Mouse (Mus musculus) erythroblast, embryonic 14.5 days (primary cell): ENCODE results near the gene Unc93b1.

Source experiments
- GATA1 ChIP-seq: IDR thresholded peaks from 2 replicates; pipeline ENCODE4 v1.6.1; 2012; ENCODE audit warnings: low read length, inconsistent platforms, mixed read lengths
- TAL1 ChIP-seq: IDR thresholded peaks from 3 replicates; pipeline ENCODE4 v1.6.1; 2012; ENCODE audit warnings: low read length, inconsistent platforms, mixed read lengths

DNA sequence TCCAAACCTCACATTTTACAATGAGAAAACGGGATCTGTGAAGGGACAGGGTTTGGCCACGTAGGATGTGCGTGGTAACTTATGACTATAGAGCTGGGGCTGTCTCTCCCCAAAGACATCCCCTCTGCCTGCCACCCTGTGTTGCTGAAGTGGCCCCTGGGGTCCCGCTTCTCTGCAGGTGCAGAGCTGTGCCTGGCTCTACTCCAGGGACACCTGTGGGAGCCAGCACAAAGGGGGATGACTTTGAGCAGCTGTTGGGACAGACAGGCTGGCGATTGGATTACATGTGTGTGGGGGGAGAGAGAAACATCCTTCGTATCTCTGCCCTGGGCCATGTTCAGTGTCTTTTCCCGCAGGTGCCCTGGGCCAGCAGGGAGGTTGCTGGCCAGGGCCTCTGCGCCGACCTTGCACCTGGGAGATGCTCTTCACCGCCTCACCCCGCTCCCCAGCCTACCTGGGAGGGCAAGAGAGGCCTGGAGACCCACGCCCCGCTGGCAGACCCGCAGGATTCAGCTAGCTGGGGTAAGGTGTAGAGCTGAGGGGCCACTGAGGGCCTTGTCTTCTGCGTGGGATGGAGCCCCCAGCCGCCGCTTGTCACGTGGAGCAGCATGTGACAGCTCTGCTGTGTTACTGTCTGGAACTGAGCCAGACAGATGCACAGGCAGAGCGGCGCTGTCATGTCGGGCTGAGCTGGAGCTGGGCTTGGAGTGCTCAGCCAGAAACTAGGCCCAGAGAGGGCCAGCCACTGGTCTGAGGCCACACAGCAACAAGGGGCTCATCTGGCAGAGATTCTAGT lies 4.5 kb upstream of the Unc93b1 start:
- TF ChIP-seq GATA1 (no peak), TAL1 (no peak)
